Mouse (Mus musculus) spleen, adult 2 months (tissue): ENCODE results near the gene Pdzrn3. TPM values are rescaled to one million over a fixed set of nuclear protein-coding genes. Genes with fewer than 3 reads are reported as not detected.

Experiments
- DNase-seq, 2 experiments: peaks; one replicate each; pipeline versions ENCODE4 v3.0.0 to v3.0.0-alpha.2; 2012 to 2021; ENCODE audit warnings: low spot score in 2 of 2, low read depth in 1 of 2
- H3K27ac ChIP-seq: fragments of 200-500 bp; 2 replicates; pipeline ENCODE4 v1.5.1; 2012; ENCODE audit warnings: low read length, inconsistent platforms; ENCODE audit not compliant: insufficient read depth
- H3K27me3 ChIP-seq: fragments of 200-500 bp; 2 replicates; pipeline ENCODE4 v1.6.1; 2012; ENCODE audit warnings: mild to moderate bottlenecking, moderate library complexity, low read length, inconsistent platforms; ENCODE audit not compliant: control insufficient read depth, insufficient read depth
- H3K36me3 ChIP-seq: fragments of 200-500 bp; 2 replicates; pipeline ENCODE4 v1.6.1; 2012; ENCODE audit warnings: mild to moderate bottlenecking, low read length, inconsistent platforms; ENCODE audit not compliant: control insufficient read depth, insufficient read depth
- H3K4me1 ChIP-seq: fragments of 200-500 bp; 2 replicates; pipeline ENCODE4 v1.6.1; 2011; ENCODE audit warnings: inconsistent platforms; ENCODE audit not compliant: control insufficient read depth, insufficient read depth, insufficient read length
- H3K4me3 ChIP-seq: fragments of 200-500 bp; 2 replicates; pipeline ENCODE4 v1.5.1; 2011; ENCODE audit warnings: mild to moderate bottlenecking, inconsistent platforms; ENCODE audit not compliant: insufficient read depth, insufficient read length; ENCODE audit errors: extremely low read depth
- CTCF ChIP-seq: fragments of 200-500 bp; IDR thresholded peaks from 2 replicates; pipeline ENCODE4 v1.5.1; 2011; ENCODE audit warnings: mild to moderate bottlenecking, inconsistent platforms; ENCODE audit not compliant: insufficient read depth, insufficient read length, insufficient replicate concordance; ENCODE audit errors: extremely low read depth
- POLR2A ChIP-seq: fragments of 200-500 bp; IDR thresholded peaks from 2 replicates; pipeline ENCODE4 v1.6.1; 2011; ENCODE audit warnings: low read depth, low read length, inconsistent platforms
- WGBS: fragments of 180-500 bp; shearing (Covaris S2); methylation state at CpG from one replicate; pipeline ENCODE4 v1.1.7; 2018; 5-methylcytosine and 5-hydroxymethylcytosine counted together
- polyA plus RNA-seq: library from polyadenylated mRNA; depleted of rRNA; stranded (reverse); fragments of >200 nt; gene quantifications from 2 replicates; pipeline ENCODE4 v1.2.3, GENCODE M21; 2012

Pdzrn3 gene
- polyA plus RNA-seq, 1 experiment: 1.9 TPM

DNA sequence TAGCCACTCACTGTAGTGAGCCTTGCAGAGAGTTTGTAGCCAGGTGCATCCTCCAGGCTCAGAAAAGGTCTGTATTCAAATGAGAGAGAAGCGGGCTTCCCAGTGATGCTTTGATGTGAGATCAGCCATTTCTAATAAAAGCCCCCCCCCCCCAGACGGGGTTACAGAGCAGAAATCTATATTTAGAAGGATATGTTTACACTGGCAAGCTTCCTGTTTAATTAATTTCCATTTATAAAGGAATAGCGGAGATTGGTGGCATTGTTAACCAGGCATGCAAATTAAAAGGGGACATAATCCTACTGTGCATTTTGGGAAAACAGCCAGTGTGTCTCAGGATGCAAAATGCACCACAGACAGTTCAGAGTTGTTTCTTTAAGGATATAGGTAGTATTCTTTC, 96.1 kb downstream of the Pdzrn3 start:
- DNase-seq: no peak
- Histone ChIP-seq H3K4me1 (no peaks in the 10 kb centered on the region), H3K27ac (no peak overlapping the region), H3K4me3 (no peak overlapping the region), H3K27me3 (no peaks in the 10 kb centered on the region), H3K36me3 (no peaks in the 10 kb centered on the region)
- TF ChIP-seq POLR2A: no peak
- TF ChIP-seq CTCF: no peak
- WGBS: 48% methylated on average over 3 of the region's 3 CpGs

DNA sequence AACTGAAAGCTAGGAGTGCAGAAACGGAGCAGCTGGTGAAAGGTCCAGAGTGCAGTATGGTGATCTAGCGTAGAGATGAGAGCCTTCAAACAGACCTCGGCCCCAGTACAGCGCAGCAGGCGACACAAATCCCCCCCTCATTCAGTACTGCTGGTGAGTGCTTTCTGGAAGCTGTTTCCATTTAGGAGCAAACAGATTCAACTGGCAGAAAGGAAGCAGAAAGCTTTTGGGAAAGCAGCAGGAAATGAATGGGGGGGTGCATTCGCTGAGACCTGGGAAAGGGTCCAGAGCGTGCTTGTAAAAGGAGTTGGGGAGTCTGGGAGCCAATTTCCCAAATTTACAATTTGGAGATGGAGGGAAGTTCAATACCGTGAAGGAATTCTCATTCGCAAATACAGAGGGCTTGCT, 96.9 kb downstream of the Pdzrn3 start:
- Histone ChIP-seq H3K4me3 (no peak overlapping the region), H3K27ac (no peak overlapping the region), H3K36me3 (no peaks in the 10 kb centered on the region), H3K4me1 (no peaks in the 10 kb centered on the region), H3K27me3 (no peaks in the 10 kb centered on the region)
- TF ChIP-seq POLR2A (no peak), CTCF (no peak)
- 83% methylated on average over 9 of the region's 9 CpGs for WGBS
- DNase-seq: no peak

DNA sequence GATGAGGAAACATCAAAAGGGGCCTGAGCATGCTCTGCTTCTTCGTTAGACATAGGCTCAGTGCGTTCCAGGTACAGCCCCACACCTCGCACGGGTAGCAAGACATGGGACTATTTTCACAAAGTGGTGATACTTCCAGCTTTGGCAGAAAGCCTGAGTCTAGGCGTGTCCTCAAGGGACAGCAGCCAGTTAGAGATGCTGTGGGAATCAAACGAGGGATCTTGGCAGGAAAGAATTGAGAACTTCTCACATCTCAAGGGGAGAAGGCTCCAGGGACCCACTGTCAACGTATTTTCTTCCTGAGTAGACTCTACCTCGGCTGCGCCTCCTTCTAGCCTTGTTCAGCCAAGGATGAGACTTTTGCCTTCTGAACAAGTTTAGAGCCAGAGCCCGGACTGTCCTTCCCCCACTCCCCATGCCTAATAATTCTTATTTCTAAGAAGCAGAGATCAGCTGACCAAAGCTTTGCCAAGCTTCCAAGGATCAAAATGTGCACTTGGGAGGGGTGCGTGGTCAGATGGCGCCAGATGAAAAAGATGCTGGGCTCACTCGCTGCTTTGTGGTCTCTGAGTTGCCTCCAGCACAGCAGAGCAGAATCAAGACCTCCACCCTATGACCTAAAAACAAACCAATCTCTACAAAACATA, 99.3 kb downstream of the Pdzrn3 start:
- Histone ChIP-seq H3K36me3 (no peaks in the 10 kb centered on the region), H3K4me1 (no peaks in the 10 kb centered on the region), H3K27ac (no peak overlapping the region; the same call in 1 of the 2 replicates), H3K27me3 (no peaks in the 10 kb centered on the region), H3K4me3 (no peak overlapping the region)
- no peak for DNase-seq
- TF ChIP-seq POLR2A (no peak), CTCF (no peak)
- 76% methylated on average over 13 of the region's 13 CpGs for WGBS

DNA sequence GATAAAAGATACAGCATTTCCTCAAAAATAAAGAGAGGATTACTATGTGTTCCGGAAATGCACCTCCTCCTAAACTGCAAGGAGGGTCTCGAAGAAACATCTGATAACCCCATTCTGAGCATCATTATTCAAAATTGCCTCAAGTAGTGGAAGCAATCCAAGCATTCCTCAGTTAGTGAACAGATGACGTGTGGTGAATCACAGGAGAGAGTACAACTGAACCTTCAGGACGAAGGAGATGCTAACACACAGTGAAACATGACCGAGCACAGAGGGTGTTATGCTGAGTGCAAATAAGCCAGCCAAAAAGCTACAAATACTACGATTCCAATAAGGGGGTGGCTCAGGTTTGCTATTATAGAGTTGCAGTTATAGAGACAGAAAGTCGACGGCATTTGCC, 101.4 kb downstream of the Pdzrn3 start:
- Histone ChIP-seq H3K36me3 (no peaks in the 10 kb centered on the region), H3K27ac (no peak overlapping the region), H3K4me3 (no peak overlapping the region), H3K27me3 (no peaks in the 10 kb centered on the region), H3K4me1 (no peaks in the 10 kb centered on the region)
- DNase-seq: no peak
- TF ChIP-seq POLR2A (no peak), CTCF (no peak)
- WGBS: 90% methylated on average over 8 of the region's 8 CpGs

DNA sequence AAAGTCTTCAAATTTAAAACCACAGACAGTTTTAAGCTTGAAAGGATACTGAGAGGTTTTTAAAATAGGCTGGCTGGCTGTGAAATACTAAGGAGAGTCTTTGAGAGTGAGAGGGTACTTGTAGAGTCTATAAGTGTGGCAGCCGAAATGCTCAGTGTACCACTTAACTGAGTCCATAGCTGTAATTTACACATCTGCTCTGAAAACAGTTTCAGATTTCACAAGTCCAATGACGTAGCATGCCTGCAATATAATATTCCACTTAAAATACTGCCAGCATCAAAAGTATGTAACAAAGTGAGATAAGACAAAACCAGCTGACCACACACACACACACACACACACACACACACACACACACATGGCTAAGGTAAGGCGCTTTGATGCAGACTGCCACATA, 101.9 kb downstream of the Pdzrn3 start:
- Histone ChIP-seq H3K4me3 (no peak overlapping the region), H3K27ac (no peak overlapping the region), H3K4me1 (no peaks in the 10 kb centered on the region), H3K27me3 (no peaks in the 10 kb centered on the region), H3K36me3 (no peaks in the 10 kb centered on the region)
- DNase-seq: no peak
- TF ChIP-seq POLR2A: no peak
- no peak for TF ChIP-seq CTCF
- WGBS: 93% methylated on average over 3 of the region's 3 CpGs

DNA sequence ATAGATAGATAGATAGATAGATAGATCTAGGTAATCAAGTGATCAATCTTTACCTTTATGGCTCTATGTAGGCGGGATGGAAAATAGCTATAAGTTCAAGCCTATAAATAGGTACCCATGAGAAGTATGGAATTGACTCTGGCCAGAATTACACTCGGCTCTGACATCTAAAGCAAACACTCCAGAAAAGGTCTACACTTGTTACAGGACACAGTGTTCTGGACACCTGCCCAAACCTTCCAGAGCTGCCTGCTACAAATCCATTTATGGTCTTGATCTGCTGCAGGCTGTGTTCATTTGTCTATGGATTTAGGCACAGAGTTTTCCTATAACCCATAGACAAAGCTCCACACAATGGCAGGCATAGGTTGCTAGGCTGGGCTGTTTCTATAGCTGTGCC, 102.9 kb downstream of the Pdzrn3 start:
- H3K27me3 ChIP-seq: no peaks in the 10 kb centered on the region

DNA sequence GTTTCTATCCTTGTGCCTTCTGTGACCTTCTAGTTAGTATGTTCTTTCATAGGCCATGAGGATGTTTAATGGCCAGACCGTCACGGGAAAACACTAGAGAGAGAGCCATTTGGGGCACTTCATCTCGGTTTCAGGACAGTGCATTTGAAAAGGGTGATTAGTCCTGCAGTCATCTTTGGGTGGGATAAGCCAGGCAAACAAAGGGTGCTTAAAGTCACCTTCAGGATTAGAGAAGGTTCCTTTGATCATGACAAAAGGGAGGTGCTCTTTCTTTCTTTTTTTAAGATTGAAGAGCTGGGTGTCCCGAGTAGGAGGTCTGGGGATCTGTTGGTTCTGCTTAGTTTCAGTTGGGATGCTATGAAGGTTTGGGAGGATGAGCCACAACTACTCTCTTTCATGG, 105.4 kb downstream of the Pdzrn3 start:
- Histone ChIP-seq H3K4me1 (no peaks in the 10 kb centered on the region), H3K4me3 (no peak overlapping the region), H3K27me3 (no peaks in the 10 kb centered on the region), H3K27ac (no peak overlapping the region), H3K36me3 (no peaks in the 10 kb centered on the region)
- WGBS: 89% methylated on average over 4 of the region's 4 CpGs
- TF ChIP-seq CTCF (no peak), POLR2A (no peak)
- no peak for DNase-seq

More for the DNA sequence above, 102.9 kb downstream of the Pdzrn3 start:
- Histone ChIP-seq H3K4me3 (no peak overlapping the region), H3K27ac (no peak overlapping the region), H3K36me3 (no peaks in the 10 kb centered on the region), H3K4me1 (no peaks in the 10 kb centered on the region)
- 93% methylated on average over 2 of the region's 2 CpGs for WGBS
- no peak for DNase-seq
- TF ChIP-seq CTCF (no peak), POLR2A (no peak)
